Mouse (Mus musculus): ENCODE measurements around the gene Slc18b1.
"Not testable (repeated sequence)": the region's sequence is repeated elsewhere in the genome, so short reads cannot be mapped to it uniquely, and the experiment has no call there.

- TF ChIP-seq CTCF (IDR thresholded peaks at IDR 0.05; ENCODE audit: insufficient read depth, low read length); POLR2A (IDR thresholded peaks at IDR 0.05; ENCODE audit: borderline replicate concordance, extremely low read depth, low read depth, low read length): not testable (repeated sequence)
Observed at GRCm38 (mm10) chr10:23786631-23787038, 10.2 kb upstream of the Slc18b1 start.

Measured in lung, adult 2 months (tissue).